Mouse (Mus musculus): ENCODE measurements at regions not wholly inside any gene's neighbourhood (a gene's known extent, or its start where the extent isn't known, plus 50 kb on each side); places are given as distances from the start of the nearest gene placed in this dataset.
A peak's percentile ranks its signal among the peaks of the same experiment; 100 is the strongest.

GRCm38 (mm10) chr5:107051868-107052267, 87.7 kb downstream of the Cdc7 start:
- ChIA-PET CTCF (no interaction called here), POLR2A (no interaction called here)
- peak; percentile 62 for ATAC-seq
- H3K27me3 ChIP-seq, result no peaks in the 10 kb centered on the region
- no peak for DNase-seq (ENCODE audit: low read depth, low spot score)
- no peak for TF ChIP-seq CTCF (IDR thresholded peaks at IDR 0.05)
- in situ Hi-C loops (cut with MboI; ENCODE audit: low pct_unique_long_range_greater_than_20kb), result no loop called here

DNA sequence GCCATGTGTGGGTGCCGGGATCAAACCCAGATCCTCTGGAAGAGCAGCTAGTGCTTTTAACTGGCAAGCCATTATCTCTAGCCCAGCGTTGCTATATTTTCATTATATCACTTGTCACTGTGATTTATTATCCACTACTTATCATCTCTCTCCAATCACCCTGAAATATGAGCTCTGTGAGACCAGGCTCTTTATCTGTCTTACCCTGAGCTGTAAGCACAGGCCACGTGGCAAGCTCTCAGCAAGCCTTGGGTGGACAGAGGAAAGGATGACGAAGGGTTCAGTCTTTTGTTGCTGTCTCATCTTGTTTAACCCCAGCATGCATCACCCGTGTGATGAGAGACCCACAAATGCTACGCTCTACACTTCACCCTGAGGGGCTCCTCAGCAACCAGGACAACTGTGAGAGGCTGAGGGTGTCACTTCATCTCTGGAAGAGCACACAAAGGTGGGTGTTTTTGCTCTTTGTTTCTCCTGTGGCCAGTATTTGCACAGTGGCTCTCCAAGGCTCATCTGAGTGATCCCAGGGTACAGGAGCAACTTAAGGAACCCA, 90.9 kb downstream of the Cdc7 start:
- ChIA-PET POLR2A (no interaction called here), CTCF (no interaction called here)
- ATAC-seq, result no peak
- in situ Hi-C loops (cut with MboI; ENCODE audit: low pct_unique_long_range_greater_than_20kb), result no loop called here
- no peak for DNase-seq (ENCODE audit: low read depth, low spot score)
- no peak for TF ChIP-seq CTCF (IDR thresholded peaks at IDR 0.05)
- no peaks in the 10 kb centered on the region for H3K27me3 ChIP-seq

DNA sequence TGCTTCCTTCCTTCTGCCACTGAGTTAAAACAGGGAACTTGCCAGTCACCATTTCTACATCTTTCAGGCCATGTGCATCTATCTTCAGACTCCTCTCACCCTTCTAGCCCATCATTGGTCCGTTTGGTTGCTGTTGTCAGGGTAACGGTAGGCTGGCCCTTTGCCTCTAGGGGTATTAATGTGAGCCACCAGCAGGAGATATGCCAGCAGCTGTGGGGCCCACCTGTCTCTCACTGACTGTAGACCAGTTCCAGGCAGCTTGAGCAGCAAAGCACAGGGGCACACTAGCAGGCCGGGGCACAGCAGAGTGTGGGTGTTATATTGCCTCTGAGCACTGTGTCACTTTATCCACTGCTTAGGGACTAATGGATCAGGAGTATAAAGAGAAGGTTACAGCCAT, 91.3 kb downstream of the Cdc7 start:
- DNase-seq (ENCODE audit: low read depth, low spot score) (no peak), ATAC-seq (no peak)
- POLR2A ChIA-PET, result no interaction called here
- H3K27me3 ChIP-seq, result no peaks in the 10 kb centered on the region
- no peak for TF ChIP-seq CTCF (IDR thresholded peaks at IDR 0.05)
- CTCF ChIA-PET, result no interaction called here
- in situ Hi-C loops (cut with MboI; ENCODE audit: low pct_unique_long_range_greater_than_20kb), result no loop called here

Data from Patski (cell line).